Mouse (Mus musculus) central nervous system, embryonic 11.5 days (tissue): ENCODE data around the gene Golm1. TPM values are rescaled to one million over a fixed set of nuclear protein-coding genes. Genes with fewer than 3 reads are reported as not detected.

ENCODE experiments used
- polyA plus RNA-seq: library from polyadenylated mRNA; depleted of rRNA; stranded (reverse); fragments of >200 nt; gene quantifications from 2 replicates; pipeline ENCODE4 v1.2.3, GENCODE M21; 2012; rRNA removed

Gene Golm1
- 71.8 and 80.5 TPM in 2 replicates for polyA plus RNA-seq

DNA sequence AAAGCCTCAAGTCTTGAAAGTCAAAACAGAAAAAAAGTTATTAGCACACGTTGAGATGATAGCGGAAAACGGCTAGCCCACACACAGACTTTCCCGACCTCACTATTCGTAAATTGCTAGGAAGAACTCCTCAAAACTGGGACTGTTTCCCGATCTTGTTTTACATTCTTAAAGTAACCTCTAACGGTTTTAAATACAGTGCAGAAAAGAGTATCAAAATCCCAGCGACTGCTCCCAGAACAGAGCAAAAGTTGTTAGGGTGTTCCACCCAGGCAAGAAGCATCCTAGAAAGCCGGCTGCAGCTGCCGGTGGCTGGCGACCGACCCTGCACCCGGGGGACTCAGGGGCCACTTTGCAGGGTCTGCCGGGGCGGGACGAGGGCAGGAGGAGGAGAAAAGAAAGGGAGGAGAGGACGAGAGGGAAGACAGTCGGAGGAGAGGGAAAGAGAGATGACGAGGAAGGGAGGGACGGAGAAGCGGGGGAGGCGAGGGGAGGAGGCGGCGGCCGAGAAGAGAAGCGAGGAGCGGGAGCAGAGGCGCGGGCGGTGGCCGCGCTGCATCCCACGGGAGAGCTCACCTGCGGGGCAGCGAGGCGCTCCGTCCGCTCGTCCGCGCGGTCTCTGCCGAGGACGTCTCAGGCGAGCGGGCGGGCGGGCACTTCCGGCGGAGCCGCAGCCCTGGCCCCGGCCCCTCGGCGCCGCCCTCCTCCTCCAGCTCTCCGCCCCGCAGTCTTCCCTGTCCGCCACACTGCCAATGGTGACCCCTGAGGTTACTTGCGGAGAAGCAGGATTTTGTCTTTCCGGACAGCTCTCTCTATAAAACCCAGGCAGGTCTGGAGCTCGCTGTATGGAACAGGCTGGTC lies at the start of gene Golm1:
Gene Golm1 (minus strand): TSS at position 661 of the 861 bp plus-strand sequence.

DNA sequence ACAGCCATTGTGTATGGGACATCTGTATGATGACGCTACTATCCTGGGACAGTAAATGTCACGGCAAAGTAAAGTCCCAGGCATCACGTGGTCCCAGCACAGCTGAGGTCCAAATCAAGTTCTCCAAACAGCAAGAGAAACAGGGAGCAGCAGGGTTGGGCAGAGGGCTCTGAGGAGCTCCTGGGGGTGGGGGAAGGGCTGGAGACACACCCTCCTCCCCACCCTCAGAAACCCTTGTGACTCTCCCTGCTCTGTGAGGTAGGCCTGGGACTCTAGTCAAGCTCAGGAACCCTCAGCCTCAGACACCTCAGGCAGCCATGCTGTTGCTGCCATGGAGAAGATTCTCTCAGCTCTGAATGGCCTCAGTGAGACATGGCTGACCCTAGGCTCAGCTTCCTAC lies 36.4 kb upstream of the Golm1 start, which contains the start of gene Spata31d1b:
Gene Spata31d1b (plus strand): TSS at position 301 of the 400 bp plus-strand sequence.

GRCm38 (mm10) chr13:59710230-59710629 lies 34.6 kb upstream of the Golm1 start, which contains the start of gene Spata31d1a:
Spata31d1a (minus strand) TSS chr13:59710330.

GRCm38 (mm10) chr13:59694008-59694407 lies 18.4 kb upstream of the Golm1 start, which contains the start of gene 4921517D22Rik:
4921517D22Rik (minus strand) TSS chr13:59694108.

DNA sequence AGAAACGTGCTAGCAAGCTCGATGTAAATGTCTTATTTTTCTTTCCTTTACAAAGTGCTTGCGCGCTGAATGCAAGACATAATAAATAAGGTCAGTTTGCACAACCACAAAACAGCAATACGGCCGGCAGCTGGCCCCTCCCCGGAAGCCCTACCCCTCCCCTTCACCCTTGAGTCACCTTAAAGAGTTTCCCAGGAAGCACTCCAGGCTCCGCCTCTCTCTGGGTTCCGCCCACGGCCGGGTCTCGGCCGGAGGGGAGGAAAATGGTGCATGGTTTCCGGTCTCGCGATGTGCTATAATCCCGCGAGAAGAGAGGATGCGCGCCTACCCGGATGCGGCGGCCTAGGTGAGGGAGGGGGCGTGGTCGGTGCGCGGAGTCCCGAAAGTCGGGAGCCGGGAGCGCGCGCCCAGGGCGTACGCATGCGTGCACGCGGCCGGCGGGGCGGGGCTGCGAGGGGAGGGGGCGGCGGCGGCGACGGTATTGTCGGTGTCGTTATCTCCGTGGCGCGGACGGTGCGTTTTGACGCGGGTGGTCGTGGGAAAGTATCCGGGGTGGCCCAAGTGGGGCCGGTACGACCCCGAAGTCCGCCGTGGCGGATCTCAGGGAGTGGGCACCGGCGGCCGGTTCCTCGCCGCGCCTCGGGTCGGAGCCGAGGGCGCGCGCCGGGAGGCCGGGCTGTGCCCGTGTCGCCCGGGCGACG lies 90.5 kb downstream of the Golm1 start, which contains the start of the genes Agtpbp1 and Naa35:
Gene Agtpbp1 (minus strand): TSS at position 281 of the 701 bp plus-strand sequence.
Gene Naa35 (plus strand): TSS at position 313 of the 701 bp plus-strand sequence.

Other genes with a start within 250 kb of the Golm1 start
- gene Agtpbp1, start 90.6 kb downstream of the Golm1 start, polyA plus RNA-seq = 20.9 and 23.9 TPM in 2 replicates
- gene Naa35, start 90.6 kb downstream of the Golm1 start, polyA plus RNA-seq = 102 and 122 TPM in 2 replicates
- gene 4921517D22Rik, start 18.3 kb upstream of the Golm1 start, polyA plus RNA-seq = not detected in 2 replicates
- 0.01 TPM in 1 of 2 replicates, not detected in the other for gene Spata31d1a, start 34.5 kb upstream of the Golm1 start, polyA plus RNA-seq
- 0.01 TPM in 1 of 2 replicates, not detected in the other for gene Spata31d1b, start 36.5 kb upstream of the Golm1 start, polyA plus RNA-seq
- gene Spata31d1d, start 55.9 kb upstream of the Golm1 start, polyA plus RNA-seq = 0.02 TPM in 2 replicates
- gene 1700014D04Rik, start 70.9 kb upstream of the Golm1 start, polyA plus RNA-seq = 0.09 and 0.10 TPM in 2 replicates
- gene Isca1, start 94.0 kb upstream of the Golm1 start, polyA plus RNA-seq = 82.4 and 96.1 TPM in 2 replicates
- gene Gm49354, start 106.4 kb upstream of the Golm1 start, polyA plus RNA-seq = 78.2 TPM in 1 of 2 replicates, not detected in the other
- gene Tut7, start 147.3 kb upstream of the Golm1 start, polyA plus RNA-seq = 41.9 and 46.2 TPM in 2 replicates